Mouse (Mus musculus) ES-Bruce4 (cell line): ENCODE measurements around the gene Cxcl9.

Experiments
- CTCF ChIP-seq: IDR thresholded peaks from one replicate; pipeline ENCODE4 v1.8.1; 2011; ENCODE audit warnings: low read depth, low read length
- EP300 ChIP-seq: IDR thresholded peaks from 2 replicates; pipeline ENCODE4 v1.6.1; 2011; ENCODE audit warnings: low read depth, low read length; ENCODE audit not compliant: insufficient read depth
- POLR2A ChIP-seq: IDR thresholded peaks from one replicate; pipeline ENCODE4 v1.8.1; 2011; ENCODE audit warnings: low read length; ENCODE audit not compliant: insufficient read depth

DNA sequence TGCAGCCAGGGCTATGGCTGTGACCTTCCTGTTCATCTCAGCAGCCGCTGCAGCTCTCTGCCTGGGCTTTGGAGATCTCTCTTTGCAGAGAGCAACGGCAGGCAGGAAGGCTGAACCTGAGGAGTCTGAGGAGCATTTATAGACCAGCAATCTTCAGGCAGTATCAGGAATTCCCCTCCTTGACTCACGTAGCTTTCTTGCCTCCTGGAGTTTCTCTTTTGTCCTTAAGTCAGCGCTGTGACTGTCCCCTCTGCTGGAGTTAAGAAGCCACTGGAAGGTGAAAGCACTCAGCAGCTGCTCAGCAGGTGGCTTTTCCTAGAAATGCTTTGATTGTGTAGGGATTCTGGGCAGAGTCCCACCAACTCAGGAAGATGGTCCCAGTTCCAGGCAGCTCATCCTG is 35.3 kb upstream of the Cxcl9 start:
- TF ChIP-seq CTCF (no peak), POLR2A (no peak), EP300 (no peak)
